Mouse (Mus musculus) embryonic facial prominence, embryonic 10.5 days (tissue): ENCODE results near the gene Cfap99. TPM values are rescaled to one million over a fixed set of nuclear protein-coding genes. Genes with fewer than 3 reads are reported as not detected.

Source experiments
- DNase-seq: peaks from one replicate; pipeline ENCODE4 v3.0.0-alpha.2; 2017; ENCODE audit warnings: low spot score
- H3K27ac ChIP-seq: fragments of 300-500 bp; sonication (generic); replicated peaks from 2 replicates; pipeline ENCODE4 v1.5.1; 2016; ENCODE audit warnings: mild to moderate bottlenecking
- H3K27me3 ChIP-seq: fragments of 300-500 bp; sonication (generic); replicated peaks from 2 replicates; pipeline ENCODE4 v1.6.1; 2016; ENCODE audit warnings: low read depth, mild to moderate bottlenecking; ENCODE audit not compliant: poor library complexity, severe bottlenecking
- H3K36me3 ChIP-seq: fragments of 300-500 bp; sonication (generic); replicated peaks from 2 replicates; pipeline ENCODE4 v1.6.1; 2016; ENCODE audit warnings: mild to moderate bottlenecking, moderate library complexity
- H3K4me1 ChIP-seq: fragments of 300-500 bp; sonication (generic); 2 replicates; pipeline ENCODE4 v1.6.1; 2016
- H3K4me3 ChIP-seq: fragments of 300-500 bp; sonication (generic); 2 replicates; pipeline ENCODE4 v1.5.1; 2016; ENCODE audit warnings: mild to moderate bottlenecking, moderate library complexity
- H3K9me3 ChIP-seq: fragments of 300-500 bp; sonication (generic); 2 replicates; pipeline ENCODE4 v1.6.1; 2016; ENCODE audit warnings: mild to moderate bottlenecking
- WGBS: fragments of 180-500 bp; shearing (Covaris S2); methylation state at CpG from one replicate; pipeline ENCODE4 v1.1.7; 2016; 5-methylcytosine and 5-hydroxymethylcytosine counted together
- polyA plus RNA-seq: library from polyadenylated mRNA; unstranded; fragments of >200 nt; fragmentation: Nextera tagmentation; extraction: Ambion mirVana; gene quantifications from 2 replicates; pipeline ENCODE4 v1.2.1, GENCODE M21; 2016

Gene Cfap99
- polyA plus RNA-seq, 1 experiment from 2014 or later, result not detected

- WGBS, result 93% methylated on average over 3 of the region's 3 CpGs
- Histone ChIP-seq H3K27me3 (no peaks in the 10 kb centered on the region), H3K4me1 (no peaks in the 10 kb centered on the region), H3K36me3 (peaks cover 100% of the 10 kb centered on the region), H3K9me3 (no peaks in the 10 kb centered on the region), H3K27ac (no peak overlapping the region), H3K4me3 (no peak overlapping the region)
- DNase-seq, result no peak
These were observed 63.8 kb downstream of the Cfap99 start for GRCm38 (mm10) chr5:34352084-34352631.

- Histone ChIP-seq H3K27ac (no peak overlapping the region), H3K9me3 (no peaks in the 10 kb centered on the region), H3K27me3 (no peaks in the 10 kb centered on the region), H3K36me3 (peaks cover 95% of the 10 kb centered on the region), H3K4me3 (no peak overlapping the region), H3K4me1 (no peaks in the 10 kb centered on the region)
- no peak for DNase-seq
- WGBS, result 89% methylated on average over 3 of the region's 3 CpGs
These were observed 71.9 kb downstream of the Cfap99 start for GRCm38 (mm10) chr5:34360261-34360660.

- no peak overlapping the region for H3K27ac ChIP-seq
- no peaks in the 10 kb centered on the region for H3K9me3 ChIP-seq
- no peaks in the 10 kb centered on the region for H3K27me3 ChIP-seq
- no peaks in the 10 kb centered on the region for H3K4me1 ChIP-seq
- no peak overlapping the region for H3K4me3 ChIP-seq
- H3K36me3 ChIP-seq, result peaks cover 70% of the 10 kb centered on the region
- DNase-seq, result no peak
These were observed 74.7 kb downstream of the Cfap99 start for GRCm38 (mm10) chr5:34363115-34363514.

- no peak for DNase-seq
- peaks cover 31% of the 10 kb centered on the region for H3K4me1 ChIP-seq
- 70% methylated on average over 7 of the region's 7 CpGs for WGBS
- peaks cover 16% of the 10 kb centered on the region for H3K36me3 ChIP-seq
- no peaks in the 10 kb centered on the region for H3K27me3 ChIP-seq
- no peaks in the 10 kb centered on the region for H3K9me3 ChIP-seq
- H3K27ac ChIP-seq, result peak overlapping the region; percentile 91
- peak overlapping the region; percentile 95 for H3K4me3 ChIP-seq
These were observed 80.3 kb downstream of the Cfap99 start for GRCm38 (mm10) chr5:34368551-34369290.

- Histone ChIP-seq H3K4me3 (peak within 1 kb of the TSS; percentile 95), H3K36me3 (peaks cover 11% of the 10 kb centered on the region), H3K27ac (peak within 1 kb of the TSS; percentile 91), H3K4me1 (peaks cover 31% of the 10 kb centered on the region), H3K27me3 (no peaks in the 10 kb centered on the region), H3K9me3 (no peaks in the 10 kb centered on the region)
- WGBS, result under 1% methylated on average over 62 of the region's 64 CpGs
- DNase-seq, result peak; percentile 98
These were observed 81.1 kb downstream of the Cfap99 start, which contains the start of gene Fam193a for GRCm38 (mm10) chr5:34369341-34370021. Fam193a (plus strand) TSS chr5:34369933.

GRCm38 (mm10) chr5:34370022-34370823 lies 81.8 kb downstream of the Cfap99 start:
- peak overlapping the region; percentile 95 for H3K4me3 ChIP-seq
- WGBS, result 4% methylated on average over 114 of the region's 114 CpGs
- DNase-seq, result peak; percentile 61
- no peaks in the 10 kb centered on the region for H3K27me3 ChIP-seq
- peaks cover 4% of the 10 kb centered on the region for H3K36me3 ChIP-seq
- H3K27ac ChIP-seq, result peak overlapping the region; percentile 91
- peaks cover 31% of the 10 kb centered on the region for H3K4me1 ChIP-seq
- H3K9me3 ChIP-seq, result no peaks in the 10 kb centered on the region

GRCm38 (mm10) chr5:34370840-34371239 lies 82.4 kb downstream of the Cfap99 start:
- H3K9me3 ChIP-seq, result no peaks in the 10 kb centered on the region
- no peak for DNase-seq
- peak overlapping the region; percentile 91 for H3K27ac ChIP-seq
- no peaks in the 10 kb centered on the region for H3K36me3 ChIP-seq
- no peaks in the 10 kb centered on the region for H3K27me3 ChIP-seq
- H3K4me3 ChIP-seq, result peak overlapping the region; percentile 95
- peaks cover 31% of the 10 kb centered on the region for H3K4me1 ChIP-seq
- 39% methylated on average over 8 of the region's 8 CpGs for WGBS

GRCm38 (mm10) chr5:34372141-34372540 lies 83.7 kb downstream of the Cfap99 start:
- Histone ChIP-seq H3K4me3 (no peak overlapping the region), H3K9me3 (no peaks in the 10 kb centered on the region), H3K27ac (no peak overlapping the region), H3K4me1 (peaks cover 31% of the 10 kb centered on the region), H3K36me3 (peaks cover 5% of the 10 kb centered on the region; the same call in 1 of the 2 replicates), H3K27me3 (no peaks in the 10 kb centered on the region)
- DNase-seq, result no peak

GRCm38 (mm10) chr5:34372541-34372940 lies 84.1 kb downstream of the Cfap99 start:
- DNase-seq, result no peak
- Histone ChIP-seq H3K27ac (no peak overlapping the region), H3K4me1 (peaks cover 31% of the 10 kb centered on the region), H3K4me3 (no peak overlapping the region), H3K36me3 (peaks cover 6% of the 10 kb centered on the region; the same call in 1 of the 2 replicates), H3K9me3 (no peaks in the 10 kb centered on the region), H3K27me3 (no peaks in the 10 kb centered on the region)

Other genes starting within 250 kb of the Cfap99 start
- 0.67 and 0.69 TPM in 2 replicates for gene Poln, start 119.2 kb upstream of the Cfap99 start, polyA plus RNA-seq
- 53.0 and 60.0 TPM in 2 replicates for gene Haus3, start 119.1 kb upstream of the Cfap99 start, polyA plus RNA-seq
- gene Mxd4, start 100.9 kb upstream of the Cfap99 start, polyA plus RNA-seq, result 18.7 and 23.0 TPM in 2 replicates
- gene Zfyve28, start 151 bp upstream of the Cfap99 start, polyA plus RNA-seq, result 0.93 and 1.3 TPM in 2 replicates
- gene Rnf4, start 47.7 kb downstream of the Cfap99 start, polyA plus RNA-seq, result 198 and 205 TPM in 2 replicates
- 12.1 and 13.8 TPM in 2 replicates for gene Fam193a, start 81.3 kb downstream of the Cfap99 start, polyA plus RNA-seq
- gene Tnip2, start 225.4 kb downstream of the Cfap99 start, polyA plus RNA-seq, result 4.1 and 4.8 TPM in 2 replicates
- gene Sh3bp2, start 237.2 kb downstream of the Cfap99 start, polyA plus RNA-seq, result 7.3 and 8.7 TPM in 2 replicates